Mouse (Mus musculus): ENCODE measurements around the gene Slc44a2. TPM values are rescaled to one million over a fixed set of nuclear protein-coding genes. Genes with fewer than 3 reads are reported as not detected.

Slc44a2 gene
- polyA plus RNA-seq (2012; rRNA removed; ENCODE audit: low replicate concordance): 49.0 and 101 TPM in 2 replicates

GRCm38 (mm10) chr9:21320619-21321512 lies at the start of gene Slc44a2:
Slc44a2 (plus strand) TSS chr9:21320698.

DNA sequence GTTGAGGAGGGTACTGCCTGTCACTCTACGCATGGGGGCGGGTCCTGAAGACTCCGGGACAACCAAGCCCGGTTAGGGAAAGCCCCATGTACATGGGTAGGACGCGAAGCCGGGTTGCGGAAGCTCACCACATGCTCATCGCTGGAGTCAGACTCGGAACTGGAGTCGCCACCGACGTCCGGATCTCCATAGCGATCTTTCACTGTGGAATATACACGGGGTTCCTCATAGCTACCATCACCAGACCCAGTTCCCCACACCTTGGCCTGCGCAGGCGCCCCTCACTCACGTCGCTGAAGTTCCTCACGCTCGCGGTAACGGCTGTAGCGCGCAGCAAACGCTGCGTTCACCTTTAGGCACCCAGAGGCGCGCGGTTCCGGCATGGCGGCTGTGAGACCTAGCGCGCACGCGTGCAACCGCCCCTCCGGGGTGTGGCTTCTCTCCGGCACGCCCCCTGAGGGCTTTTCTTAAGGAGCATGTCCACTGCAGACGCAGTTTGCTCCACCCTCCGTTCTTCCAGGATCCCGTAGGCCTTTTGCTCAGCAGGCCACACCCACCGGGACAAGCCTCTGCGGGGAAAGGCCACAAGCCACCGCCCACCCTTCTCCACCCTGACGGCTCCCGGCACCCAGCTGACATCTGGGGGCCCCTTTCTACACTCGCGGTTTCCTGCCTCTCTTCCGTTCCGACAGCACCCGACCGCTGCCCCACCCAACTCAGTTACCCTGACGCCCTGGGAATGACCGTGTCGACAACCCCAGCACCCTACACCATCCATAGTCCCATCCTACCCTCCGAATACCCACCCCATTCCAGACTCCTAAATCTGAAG lies 32.7 kb upstream of the Slc44a2 start, which contains the start of gene Kri1:
TSS of gene Kri1 (minus strand) at position 399 of the 832 bp plus-strand sequence.

DNA sequence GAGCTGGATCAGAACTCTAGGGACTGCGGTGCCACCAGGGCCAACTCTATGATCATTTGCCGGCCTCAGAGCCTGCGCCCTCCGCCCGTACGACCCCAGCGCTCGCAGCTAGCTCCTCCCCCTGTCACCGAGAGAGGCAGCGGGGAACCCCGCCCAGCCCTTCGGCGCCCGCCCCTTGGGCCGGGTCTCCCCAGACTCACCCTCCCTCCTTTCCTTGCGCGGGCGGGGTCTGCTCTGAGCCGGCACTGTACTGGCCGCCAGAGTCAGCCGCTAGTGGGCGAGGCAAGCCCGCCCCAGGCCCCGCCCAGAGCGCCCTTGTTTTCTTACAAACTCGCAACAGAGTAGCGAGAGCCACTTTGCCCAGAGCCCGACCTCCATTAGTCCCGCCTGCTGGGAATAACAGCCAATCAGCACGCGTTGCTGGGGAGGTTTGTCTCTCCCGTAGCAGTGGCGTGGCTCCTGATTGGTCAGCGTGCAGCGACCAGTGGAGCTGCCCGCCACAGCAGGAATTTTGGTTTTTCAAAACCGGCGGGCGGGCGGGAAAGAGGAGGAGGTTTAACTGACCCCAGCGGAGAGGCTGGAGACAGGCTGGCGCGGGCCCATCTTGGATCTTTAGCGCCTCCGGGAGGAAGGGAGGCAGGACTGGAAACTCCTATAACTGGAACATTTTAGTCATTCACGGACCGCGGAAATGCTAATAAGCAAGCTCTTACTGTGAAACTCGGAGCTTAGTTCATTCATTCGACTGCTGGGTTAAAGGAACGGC lies 29.3 kb upstream of the Slc44a2 start, which contains the start of gene Cdkn2d:
TSS of gene Cdkn2d (minus strand) at position 386 of the 766 bp plus-strand sequence.

DNA sequence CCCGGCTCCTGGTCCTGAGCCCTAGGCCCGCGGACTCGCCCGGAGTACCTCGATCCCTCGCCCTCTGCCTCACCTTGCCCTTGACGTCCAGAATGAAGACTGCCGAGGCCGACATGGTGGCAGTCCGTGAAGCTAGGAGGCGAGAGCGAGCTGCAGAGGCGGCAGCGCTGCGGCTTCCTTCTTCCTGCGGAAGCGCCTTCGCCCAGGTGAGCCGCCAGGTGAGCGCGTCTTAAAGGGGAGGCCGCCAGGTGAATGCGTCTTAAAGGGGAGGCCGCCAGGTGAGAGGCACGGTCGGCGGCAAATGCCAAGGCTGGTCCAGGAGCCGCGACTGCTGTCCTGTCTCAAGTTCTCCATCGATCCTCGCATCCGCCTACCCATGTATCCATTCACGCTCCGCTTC lies 8.4 kb upstream of the Slc44a2 start, which contains the start of gene Ap1m2:
TSS of gene Ap1m2 (minus strand) at position 204 of the 400 bp plus-strand sequence.

GRCm38 (mm10) chr9:21367357-21368111 lies 47.0 kb downstream of the Slc44a2 start, which contains the start of gene Ilf3:
Ilf3 (plus strand) TSS chr9:21367871.

Other genes with a start within 250 kb of the Slc44a2 start
- 0.19 and 0.48 TPM in 2 replicates for gene Gm49373, start 247.6 kb upstream of the Slc44a2 start, polyA plus RNA-seq (2012; rRNA removed; ENCODE audit: low replicate concordance)
- gene Fdx1l, start 247.1 kb upstream of the Slc44a2 start, polyA plus RNA-seq (2012; rRNA removed; ENCODE audit: low replicate concordance): 67.7 and 90.0 TPM in 2 replicates
- 1.6 and 3.5 TPM in 2 replicates for gene Gm38431, start 228.7 kb upstream of the Slc44a2 start, polyA plus RNA-seq (2012; rRNA removed; ENCODE audit: low replicate concordance)
- 38.5 and 87.3 TPM in 2 replicates for gene Raver1, start 228.7 kb upstream of the Slc44a2 start, polyA plus RNA-seq (2012; rRNA removed; ENCODE audit: low replicate concordance)
- 30.7 and 32.8 TPM in 2 replicates for gene Tyk2, start 189.5 kb upstream of the Slc44a2 start, polyA plus RNA-seq (2012; rRNA removed; ENCODE audit: low replicate concordance)
- 55.1 and 87.0 TPM in 2 replicates for gene Cdc37, start 170.7 kb upstream of the Slc44a2 start, polyA plus RNA-seq (2012; rRNA removed; ENCODE audit: low replicate concordance)
- 14.4 and 17.0 TPM in 2 replicates for gene Pde4a, start 155.0 kb upstream of the Slc44a2 start, polyA plus RNA-seq (2012; rRNA removed; ENCODE audit: low replicate concordance)
- gene Keap1, start 81.3 kb upstream of the Slc44a2 start, polyA plus RNA-seq (2012; rRNA removed; ENCODE audit: low replicate concordance): 63.2 and 85.9 TPM in 2 replicates
- 0.46 and 1.4 TPM in 2 replicates for gene S1pr5, start 72.3 kb upstream of the Slc44a2 start, polyA plus RNA-seq (2012; rRNA removed; ENCODE audit: low replicate concordance)
- 27.9 and 34.3 TPM in 2 replicates for gene Atg4d, start 55.4 kb upstream of the Slc44a2 start, polyA plus RNA-seq (2012; rRNA removed; ENCODE audit: low replicate concordance)
- gene Kri1, start 32.7 kb upstream of the Slc44a2 start, polyA plus RNA-seq (2012; rRNA removed; ENCODE audit: low replicate concordance): 24.1 and 24.6 TPM in 2 replicates
- 28.0 and 33.8 TPM in 2 replicates for gene Cdkn2d, start 29.3 kb upstream of the Slc44a2 start, polyA plus RNA-seq (2012; rRNA removed; ENCODE audit: low replicate concordance)
- 0.10 and 24.9 TPM in 2 replicates for gene Ap1m2, start 8.4 kb upstream of the Slc44a2 start, polyA plus RNA-seq (2012; rRNA removed; ENCODE audit: low replicate concordance)
- 29.9 and 86.4 TPM in 2 replicates for gene Ilf3, start 47.2 kb downstream of the Slc44a2 start, polyA plus RNA-seq (2012; rRNA removed; ENCODE audit: low replicate concordance)
- 17.1 and 58.6 TPM in 2 replicates for gene Qtrt1, start 91.1 kb downstream of the Slc44a2 start, polyA plus RNA-seq (2012; rRNA removed; ENCODE audit: low replicate concordance)
- 95.2 and 101 TPM in 2 replicates for gene Dnm2, start 104.2 kb downstream of the Slc44a2 start, polyA plus RNA-seq (2012; rRNA removed; ENCODE audit: low replicate concordance)
- gene Tmed1, start 189.6 kb downstream of the Slc44a2 start, polyA plus RNA-seq (2012; rRNA removed; ENCODE audit: low replicate concordance): 40.8 and 55.3 TPM in 2 replicates
- gene AB124611, start 205.5 kb downstream of the Slc44a2 start, polyA plus RNA-seq (2012; rRNA removed; ENCODE audit: low replicate concordance): 4.3 and 10.0 TPM in 2 replicates
- gene Carm1, start 226.2 kb downstream of the Slc44a2 start, polyA plus RNA-seq (2012; rRNA removed; ENCODE audit: low replicate concordance): 66.5 and 132 TPM in 2 replicates

Data from subcutaneous adipose tissue, adult 2 months (tissue).